Comparison of ENCODE assay signal across 8 mouse cellular contexts in genomic region chr17:33977861-33978557, GRCm38 (mm10). TPM values are rescaled to one million over a fixed set of nuclear protein-coding genes. Genes with fewer than 3 reads are reported as not detected.
DNase-seq lines count a peak whose midpoint lies in the region; ATAC-seq lines count a peak whose summit lies in the region.

No protein-coding gene starts in this region.

- peaks cover 52% of the 10 kb centered on the region for H3K27me3 ChIP-seq in heart, embryonic 15.5 days
- H3K27me3 ChIP-seq in hindbrain, embryonic 12.5 days = peaks cover 61% of the 10 kb centered on the region
- H3K27me3 ChIP-seq in midbrain, embryonic 15.5 days (replicated peaks) = peaks cover 47% of the 10 kb centered on the region

- H3K9ac ChIP-seq in heart, embryonic 15.5 days = peak overlapping the region; percentile 25
- H3K9ac ChIP-seq in hindbrain, embryonic 12.5 days = peak overlapping the region; percentile 51
- peak overlapping the region; percentile 31 for H3K9ac ChIP-seq in midbrain, embryonic 15.5 days

- ATAC-seq in heart, embryonic 15.5 days (replicated peaks; ENCODE audit: insufficient number of reproducible peaks, insufficient read depth, low FRiP score, low read depth) = no peak
- no peak for ATAC-seq in hindbrain, embryonic 12.5 days (ENCODE audit: low FRiP score)
- ATAC-seq in midbrain, embryonic 15.5 days (replicated peaks) = no peak

- H3K4me2 ChIP-seq in heart, embryonic 15.5 days = peak overlapping the region; percentile 74
- peak overlapping the region; percentile 57 for H3K4me2 ChIP-seq in hindbrain, embryonic 12.5 days (replicated peaks)
- peak overlapping the region; percentile 56 for H3K4me2 ChIP-seq in midbrain, embryonic 15.5 days

- no peak overlapping the region for H3K27ac ChIP-seq in heart, embryonic 15.5 days
- no peak overlapping the region for H3K27ac ChIP-seq in hindbrain, embryonic 12.5 days
- no peak overlapping the region for H3K27ac ChIP-seq in midbrain, embryonic 15.5 days

- peaks cover 27% of the 10 kb centered on the region for H3K4me1 ChIP-seq in heart, embryonic 15.5 days (replicated peaks)
- peaks cover 13% of the 10 kb centered on the region for H3K4me1 ChIP-seq in hindbrain, embryonic 12.5 days
- peaks cover 25% of the 10 kb centered on the region for H3K4me1 ChIP-seq in midbrain, embryonic 15.5 days

- no peak for DNase-seq in heart, adult 9 months (ENCODE audit: low spot score in 2 of 2)
- peak; percentile 20 for DNase-seq in Muller cell, postnatal 12 days (ENCODE audit: inconsistent ontology term)
- no peak for DNase-seq in layer of hippocampus, postnatal 14 days (ENCODE audit: low spot score in 2 of 2)
- no peak for DNase-seq in layer of hippocampus, postnatal 10 days (ENCODE audit: low spot score in 2 of 2)
- DNase-seq in left cerebral cortex, adult 11 months (ENCODE audit: low spot score) = no peak

- 2% methylated on average over 57 of the region's 57 CpGs for WGBS in heart, embryonic 15.5 days
- 2% methylated on average over 57 of the region's 57 CpGs for WGBS in hindbrain, embryonic 12.5 days
- WGBS in midbrain, embryonic 15.5 days = 2% methylated on average over 57 of the region's 57 CpGs

- H3K9me3 ChIP-seq in heart, embryonic 15.5 days (replicated peaks) = no peaks in the 10 kb centered on the region
- no peaks in the 10 kb centered on the region for H3K9me3 ChIP-seq in hindbrain, embryonic 12.5 days (replicated peaks)
- no peaks in the 10 kb centered on the region for H3K9me3 ChIP-seq in midbrain, embryonic 15.5 days

- peak overlapping the region; percentile 48 for H3K4me3 ChIP-seq in heart, embryonic 15.5 days
- peak overlapping the region; percentile 35 for H3K4me3 ChIP-seq in hindbrain, embryonic 12.5 days
- H3K4me3 ChIP-seq in midbrain, embryonic 15.5 days = peak overlapping the region; percentile 35

- no peaks in the 10 kb centered on the region for H3K36me3 ChIP-seq in heart, embryonic 15.5 days
- no peaks in the 10 kb centered on the region for H3K36me3 ChIP-seq in hindbrain, embryonic 12.5 days
- no peaks in the 10 kb centered on the region for H3K36me3 ChIP-seq in midbrain, embryonic 15.5 days (replicated peaks)

RNA-seq across cellular contexts. Expression of gene H2-K1, which starts 22.1 kb away (rescaled TPM):
- 37.4 and 80.9 TPM in 2 replicates for polyA plus RNA-seq in heart, embryonic 15.5 days (2015; fragmentation: Nextera tagmentation; extraction: Ambion mirVana)
- polyA plus RNA-seq in hindbrain, embryonic 12.5 days (2016; fragmentation: Nextera tagmentation; extraction: Ambion mirVana) = 13.8 and 16.6 TPM in 2 replicates
- 19.0 and 20.1 TPM in 2 replicates for polyA plus RNA-seq in midbrain, embryonic 15.5 days (2015; fragmentation: Nextera tagmentation; extraction: Ambion mirVana)
- 10 to 100 TPM; 14.4 to 15.9 TPM for total RNA-seq in layer of hippocampus, postnatal 14 days (2021)
- total RNA-seq in layer of hippocampus, postnatal 10 days (2021) = 10 to 100 TPM; 11.1 to 14.3 TPM

RNA-seq across cellular contexts. Expression of gene Rps18, which starts 22.2 kb away (rescaled TPM):
- 847 and 935 TPM in 2 replicates for polyA plus RNA-seq in heart, embryonic 15.5 days (2015; fragmentation: Nextera tagmentation; extraction: Ambion mirVana)
- polyA plus RNA-seq in hindbrain, embryonic 12.5 days (2016; fragmentation: Nextera tagmentation; extraction: Ambion mirVana) = 834 and 931 TPM in 2 replicates
- polyA plus RNA-seq in midbrain, embryonic 15.5 days (2015; fragmentation: Nextera tagmentation; extraction: Ambion mirVana) = 689 and 743 TPM in 2 replicates
- total RNA-seq in layer of hippocampus, postnatal 14 days (2021) = 100 to 1,000 TPM; 356 to 380 TPM
- total RNA-seq in layer of hippocampus, postnatal 10 days (2021) = 100 to 1,000 TPM; 453 to 457 TPM

RNA-seq across cellular contexts. Expression of gene Vps52, which starts 22.4 kb away (rescaled TPM):
- polyA plus RNA-seq in heart, embryonic 15.5 days (2015; fragmentation: Nextera tagmentation; extraction: Ambion mirVana) = 35.5 and 44.7 TPM in 2 replicates
- 65.0 and 65.9 TPM in 2 replicates for polyA plus RNA-seq in hindbrain, embryonic 12.5 days (2016; fragmentation: Nextera tagmentation; extraction: Ambion mirVana)
- 80.9 and 84.4 TPM in 2 replicates for polyA plus RNA-seq in midbrain, embryonic 15.5 days (2015; fragmentation: Nextera tagmentation; extraction: Ambion mirVana)
- total RNA-seq in layer of hippocampus, postnatal 14 days (2021) = 10 to 100 TPM; 78.5 to 84.4 TPM
- total RNA-seq in layer of hippocampus, postnatal 10 days (2021) = 10 to 100 TPM; 80.4 to 81.7 TPM

RNA-seq across cellular contexts. Expression of gene B3galt4, which starts 26.7 kb away (rescaled TPM):
- polyA plus RNA-seq in heart, embryonic 15.5 days (2015; fragmentation: Nextera tagmentation; extraction: Ambion mirVana) = 5.1 and 6.5 TPM in 2 replicates
- polyA plus RNA-seq in hindbrain, embryonic 12.5 days (2016; fragmentation: Nextera tagmentation; extraction: Ambion mirVana) = 9.9 TPM in 2 replicates
- polyA plus RNA-seq in midbrain, embryonic 15.5 days (2015; fragmentation: Nextera tagmentation; extraction: Ambion mirVana) = 14.9 and 15.1 TPM in 2 replicates
- total RNA-seq in layer of hippocampus, postnatal 14 days (2021) = 1 to 10 TPM; 5.4 to 6.8 TPM
- total RNA-seq in layer of hippocampus, postnatal 10 days (2021) = 1 to 10 TPM; 6.2 to 6.7 TPM

RNA-seq across cellular contexts. Expression of gene Wdr46, which starts 37.5 kb away (rescaled TPM):
- 16.3 and 24.1 TPM in 2 replicates for polyA plus RNA-seq in heart, embryonic 15.5 days (2015; fragmentation: Nextera tagmentation; extraction: Ambion mirVana)
- 37.1 and 38.8 TPM in 2 replicates for polyA plus RNA-seq in hindbrain, embryonic 12.5 days (2016; fragmentation: Nextera tagmentation; extraction: Ambion mirVana)
- 25.9 and 26.2 TPM in 2 replicates for polyA plus RNA-seq in midbrain, embryonic 15.5 days (2015; fragmentation: Nextera tagmentation; extraction: Ambion mirVana)
- 10 to 100 TPM; 17.5 to 18.5 TPM for total RNA-seq in layer of hippocampus, postnatal 14 days (2021)
- 10 to 100 TPM; 21.8 to 24.8 TPM for total RNA-seq in layer of hippocampus, postnatal 10 days (2021)
